ENCODE assay signal across 23 mouse cellular contexts in genomic region chr4:151859275-151859674, GRCm38 (mm10). TPM values are rescaled to one million over a fixed set of nuclear protein-coding genes. Genes with fewer than 3 reads are reported as not detected.
DNase-seq lines count a peak whose midpoint lies in the region; ATAC-seq lines count a peak whose summit lies in the region.
"Had no signal": no experiment of that assay in that cellular context is flagged by ENCODE, and none has a peak within 500 bp of the region (broad histone marks: within the 10 kb centered on the region; RNA-seq: fewer than 3 reads in every experiment).

No protein-coding gene starts in this region.

- peaks cover 38% of the 10 kb centered on the region for H3K4me1 ChIP-seq in heart, embryonic 13.5 days
- H3K4me1 ChIP-seq in neural tube, embryonic 13.5 days (replicated peaks): peaks cover 44% of the 10 kb centered on the region
- peaks cover 54% of the 10 kb centered on the region for H3K4me1 ChIP-seq in liver, embryonic 13.5 days (replicated peaks)

- H3K4me3 ChIP-seq in heart, embryonic 13.5 days: peak overlapping the region; percentile 10; the same call in 1 of the 2 replicates
- no peak overlapping the region for H3K4me3 ChIP-seq in neural tube, embryonic 13.5 days
- peak overlapping the region; percentile 83 for H3K4me3 ChIP-seq in liver, embryonic 13.5 days (replicated peaks)
- H3K4me3 ChIP-seq: forebrain, embryonic 15.5 days; limb, embryonic 10.5 days; midbrain, embryonic 12.5 days; myocyte; stomach, embryonic 15.5 days had no signal

- peak overlapping the region; percentile 40; the same call in 1 of the 2 replicates for H3K9ac ChIP-seq in heart, embryonic 13.5 days
- 0 out of 2 replicates have a peak overlapping the region, but pooled peaks have one; percentile 17 for H3K9ac ChIP-seq in neural tube, embryonic 13.5 days
- peak overlapping the region; percentile 60 for H3K9ac ChIP-seq in liver, embryonic 13.5 days
- H3K9ac ChIP-seq: forebrain, embryonic 15.5 days; midbrain, embryonic 12.5 days; stomach, embryonic 15.5 days had no signal

- no peak for DNase-seq in heart, postnatal 25 days (ENCODE audit: low spot score)
- no peak for DNase-seq in neural tube, embryonic 10.5 days (ENCODE audit: extremely low spot score, low spot score)
- DNase-seq in liver, embryonic 13.5 days: peak; percentile 13
- no peak for DNase-seq in natural killer cell, adult 2 months (ENCODE audit: low spot score in 2 of 2)
- DNase-seq in adrenal gland, adult 18-20 months (ENCODE audit: low spot score in 2 of 2): no peak
- DNase-seq: adrenal gland, adult 2 months; cerebellum, adult 11-12 months; cerebellum, postnatal 25 days; kidney, adult 11 months; kidney, postnatal 10 days; lung, adult 2 months; lung, postnatal 36 days; thymus, adult 2 months had no signal

- peaks cover 9% of the 10 kb centered on the region for H3K36me3 ChIP-seq in heart, embryonic 13.5 days
- no peaks in the 10 kb centered on the region for H3K36me3 ChIP-seq in neural tube, embryonic 13.5 days
- peaks cover 10% of the 10 kb centered on the region; the same call in 1 of the 2 replicates for H3K36me3 ChIP-seq in liver, embryonic 13.5 days
- H3K36me3 ChIP-seq: forebrain, embryonic 15.5 days; midbrain, embryonic 12.5 days; stomach, embryonic 15.5 days had no signal

- H3K9me3 ChIP-seq in heart, embryonic 13.5 days: no peaks in the 10 kb centered on the region
- no peaks in the 10 kb centered on the region for H3K9me3 ChIP-seq in neural tube, embryonic 13.5 days
- no peaks in the 10 kb centered on the region for H3K9me3 ChIP-seq in liver, embryonic 13.5 days (replicated peaks)
- H3K9me3 ChIP-seq: forebrain, embryonic 15.5 days; G1E; limb, embryonic 10.5 days; midbrain, embryonic 12.5 days; stomach, embryonic 15.5 days had no signal

- WGBS in heart, embryonic 13.5 days: 46% methylated on average over 7 of the region's 7 CpGs
- WGBS in neural tube, embryonic 13.5 days: 81% methylated on average over 7 of the region's 7 CpGs
- 13% methylated on average over 7 of the region's 7 CpGs for WGBS in liver, embryonic 13.5 days (ENCODE audit: insufficient replicate concordance)

- peak overlapping the region; percentile 96 for H3K4me2 ChIP-seq in heart, embryonic 13.5 days
- H3K4me2 ChIP-seq in neural tube, embryonic 13.5 days: peak overlapping the region; percentile 93
- peak overlapping the region; percentile 99 for H3K4me2 ChIP-seq in liver, embryonic 13.5 days
- H3K4me2 ChIP-seq: forebrain, embryonic 15.5 days; midbrain, embryonic 12.5 days; stomach, embryonic 15.5 days had no signal

- intact Hi-C loops in heart, postnatal 25 days (cut with DNase I): loop anchor here (5.0 to 10.0 kb wide), 2 partner anchors 524 to 702 kb away; no protein-coding TSS in a partner anchor

- peak overlapping the region; percentile 88 for H3K27ac ChIP-seq in heart, embryonic 13.5 days (replicated peaks)
- no peak overlapping the region for H3K27ac ChIP-seq in neural tube, embryonic 13.5 days (replicated peaks)
- peak overlapping the region; percentile 73 for H3K27ac ChIP-seq in liver, embryonic 13.5 days
- H3K27ac ChIP-seq: forebrain, embryonic 15.5 days; hindbrain, postnatal 0 days; limb, embryonic 10.5 days; midbrain, embryonic 12.5 days; stomach, embryonic 15.5 days had no signal

- no peaks in the 10 kb centered on the region for H3K27me3 ChIP-seq in heart, embryonic 13.5 days (replicated peaks)
- H3K27me3 ChIP-seq in neural tube, embryonic 13.5 days: no peaks in the 10 kb centered on the region
- H3K27me3 ChIP-seq in liver, embryonic 13.5 days: no peaks in the 10 kb centered on the region
- H3K27me3 ChIP-seq: forebrain, embryonic 15.5 days; stomach, embryonic 15.5 days had no signal

- no peak for ATAC-seq in heart, embryonic 13.5 days (ENCODE audit: extremely low read depth, insufficient number of reproducible peaks, low FRiP score, low TSS enrichment)
- ATAC-seq in neural tube, embryonic 13.5 days (ENCODE audit: low read depth): no peak
- ATAC-seq in liver, embryonic 13.5 days (ENCODE audit: low read depth): no peak
- ATAC-seq: CD4-positive, CD25-positive, alpha-beta regulatory T cell, adult 4 months; forebrain, embryonic 15.5 days; hindbrain, postnatal 0 days had no signal

RNA-seq across cellular contexts. Expression of gene Camta1, which starts 2.4 kb away (rescaled TPM):
- 118 and 142 TPM in 2 replicates for polyA plus RNA-seq in heart, embryonic 13.5 days (2015; fragmentation: Nextera tagmentation; extraction: Ambion mirVana)
- total RNA-seq in heart, postnatal 25 days (2021): 100 to 1,000 TPM; 234 to 244 TPM
- polyA plus RNA-seq in neural tube, embryonic 13.5 days (2015; fragmentation: Nextera tagmentation; extraction: Ambion mirVana): 165 and 175 TPM in 2 replicates
- 43.6 and 47.8 TPM in 2 replicates for polyA plus RNA-seq in liver, embryonic 13.5 days (2015; fragmentation: Nextera tagmentation; extraction: Ambion mirVana)
- 10 to 100 TPM; 37.2 to 38.2 TPM for total RNA-seq in adrenal gland, adult 18-20 months (2021)
